Mouse (Mus musculus) layer of hippocampus, adult 2 months (tissue): ENCODE data around the gene Dclre1b. TPM values are rescaled to one million over a fixed set of nuclear protein-coding genes. Genes with fewer than 3 reads are reported as not detected.
"Not testable (repeated sequence)": the region's sequence is repeated elsewhere in the genome, so short reads cannot be mapped to it uniquely, and the experiment has no call there.

ENCODE experiments used
- DNase-seq, 2 experiments: peaks; one replicate each; pipeline ENCODE4 v3.0.0; 2022; ENCODE audit warnings: low spot score in 2 of 2
- H3K27ac ChIP-seq: fragments of 200-600 bp; 2 replicates; pipeline ENCODE4 v1.8.1; 2022
- H3K4me3 ChIP-seq: fragments of 200-600 bp; 2 replicates; pipeline ENCODE4 v1.8.1; 2022; ENCODE audit warnings: mild to moderate bottlenecking
- CTCF ChIP-seq: fragments of 200-600 bp; conservative IDR thresholded peaks from 2 replicates; pipeline ENCODE4 v1.8.1; 2022; ENCODE audit warnings: antibody characterized with exemption, mild to moderate bottlenecking, moderate library complexity
- total RNA-seq, 2 experiments: library from RNA; stranded (reverse); gene quantifications; 2 replicates each; pipeline ENCODE4 v1.2.3; 2021

Gene Dclre1b
- total RNA-seq, 2 experiments from 2014 or later, result 9.8 to 10.0 TPM

- Histone ChIP-seq H3K27ac (no peak overlapping the region), H3K4me3 (no peak overlapping the region)
- DNase-seq, result no peak
- TF ChIP-seq CTCF, result no peak
Observed at GRCm38 (mm10) chr3:103799507-103799906, 9.7 kb downstream of the Dclre1b start.

GRCm38 (mm10) chr3:103796389-103796788, 12.9 kb downstream of the Dclre1b start:
- Histone ChIP-seq H3K27ac (no peak overlapping the region), H3K4me3 (no peak overlapping the region)
- no peak for DNase-seq
- no peak for TF ChIP-seq CTCF

DNA sequence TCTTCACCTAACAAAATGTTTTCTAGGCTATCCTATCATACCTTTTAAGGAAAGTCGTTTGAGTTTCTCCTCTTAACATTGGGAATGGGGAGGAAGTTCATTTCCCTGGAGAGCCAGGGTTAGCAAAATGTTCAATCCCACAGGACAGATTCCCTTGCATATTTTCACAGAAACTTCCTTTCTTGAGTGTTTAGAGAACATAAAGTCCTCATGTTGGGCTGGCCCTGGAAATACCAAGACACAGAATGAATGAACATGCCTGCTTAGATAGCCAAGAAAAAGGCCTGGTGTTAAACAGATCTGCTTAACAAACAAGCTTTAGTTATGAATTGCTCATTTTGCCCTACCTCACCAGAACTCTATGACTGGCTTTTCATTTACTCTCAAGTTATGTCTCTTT, 16.7 kb downstream of the Dclre1b start:
- no peak overlapping the region for H3K27ac ChIP-seq
- no peak for TF ChIP-seq CTCF
- no peak for DNase-seq
- no peak overlapping the region for H3K4me3 ChIP-seq

- not testable (repeated sequence) for H3K4me3 ChIP-seq, DNase-seq
- peak overlapping the region; percentile 99 for H3K27ac ChIP-seq
Observed at GRCm38 (mm10) chr3:103792111-103792406, 17.2 kb downstream of the Dclre1b start.

- TF ChIP-seq CTCF, result peak; percentile 29
- peak; percentile 94 for DNase-seq
- peak within 1 kb of the TSS; percentile 89 for H3K4me3 ChIP-seq
- peak within 1 kb of the TSS; percentile 99 for H3K27ac ChIP-seq
Observed at GRCm38 (mm10) chr3:103791230-103792110, 17.8 kb downstream of the Dclre1b start, which contains the start of gene Hipk1. TSS of gene Hipk1 (minus strand) at chr3:103791563.

GRCm38 (mm10) chr3:103790346-103791145, 18.7 kb downstream of the Dclre1b start:
- Histone ChIP-seq H3K4me3 (peak overlapping the region; percentile 89), H3K27ac (peak overlapping the region; percentile 99)
- no peak for DNase-seq
- TF ChIP-seq CTCF, result no peak

DNA sequence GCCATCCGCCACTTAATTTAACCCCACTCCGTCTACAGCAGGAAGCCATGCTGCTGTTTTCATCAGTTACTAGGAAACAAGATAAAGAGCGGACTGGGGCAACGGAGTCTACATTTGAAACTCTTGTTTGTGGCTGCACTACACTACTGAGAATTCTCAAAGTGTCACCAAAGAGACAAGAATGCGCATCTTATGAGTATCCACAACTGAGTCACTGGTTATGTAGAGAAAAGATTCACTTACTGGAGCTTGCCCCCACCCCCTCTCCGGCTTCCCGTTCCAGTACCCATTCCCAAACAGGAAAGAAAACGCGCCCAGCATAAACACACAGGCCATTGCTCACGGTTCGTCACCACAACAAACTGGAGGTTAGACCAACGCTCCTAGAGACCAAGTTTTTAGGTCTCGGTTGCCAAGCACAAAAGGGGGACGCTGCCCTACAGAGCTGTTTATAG, 19.3 kb downstream of the Dclre1b start:
- TF ChIP-seq CTCF, result no peak
- DNase-seq, result no peak
- Histone ChIP-seq H3K4me3 (peak overlapping the region; percentile 89), H3K27ac (peak overlapping the region; percentile 99)

DNA sequence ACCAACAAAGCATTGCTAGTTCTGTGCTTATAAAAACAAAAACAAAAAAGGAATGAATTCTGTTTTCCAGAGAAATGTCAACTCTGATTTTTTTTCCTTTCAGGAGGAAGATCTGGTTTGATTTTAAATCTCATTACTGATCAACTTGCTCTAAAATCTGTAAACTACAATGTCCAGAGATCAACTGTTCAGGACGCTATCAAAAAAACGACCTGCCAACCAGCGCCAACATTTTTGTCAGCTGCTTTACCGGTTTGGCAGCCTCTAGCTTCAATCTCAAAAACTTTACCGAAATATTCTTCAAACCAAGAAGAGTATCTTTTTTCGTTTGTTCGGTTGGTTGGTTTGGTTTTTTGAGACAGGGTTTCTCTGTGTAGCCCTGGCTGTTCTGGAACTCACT, 20.1 kb downstream of the Dclre1b start:
- Histone ChIP-seq H3K4me3 (peak overlapping the region; percentile 89; the same call in 1 of the 2 replicates), H3K27ac (peak overlapping the region; percentile 99; the same call in 1 of the 2 replicates)
- TF ChIP-seq CTCF, result no peak
- no peak for DNase-seq

DNA sequence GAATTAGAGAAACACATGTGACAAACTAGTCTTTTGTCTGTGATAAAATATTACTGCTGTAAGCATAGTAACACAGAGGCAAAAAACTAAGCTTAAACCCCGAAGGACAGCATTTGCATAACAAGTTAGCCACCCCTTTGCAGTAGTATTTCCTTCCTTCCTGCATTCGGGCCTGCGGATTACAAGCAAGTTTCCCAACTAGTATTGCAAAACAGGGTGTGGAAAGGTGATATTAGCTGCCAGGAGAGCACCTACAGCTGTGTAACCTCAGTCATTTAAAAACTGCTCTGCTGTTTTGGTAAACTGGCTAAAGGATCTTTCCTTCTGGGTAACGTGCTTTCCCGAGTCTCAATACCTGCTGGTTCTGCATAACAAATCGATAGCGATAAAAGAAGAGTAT, 22.0 kb downstream of the Dclre1b start:
- Histone ChIP-seq H3K27ac (no peak overlapping the region), H3K4me3 (no peak overlapping the region)
- TF ChIP-seq CTCF, result no peak
- DNase-seq, result no peak

DNA sequence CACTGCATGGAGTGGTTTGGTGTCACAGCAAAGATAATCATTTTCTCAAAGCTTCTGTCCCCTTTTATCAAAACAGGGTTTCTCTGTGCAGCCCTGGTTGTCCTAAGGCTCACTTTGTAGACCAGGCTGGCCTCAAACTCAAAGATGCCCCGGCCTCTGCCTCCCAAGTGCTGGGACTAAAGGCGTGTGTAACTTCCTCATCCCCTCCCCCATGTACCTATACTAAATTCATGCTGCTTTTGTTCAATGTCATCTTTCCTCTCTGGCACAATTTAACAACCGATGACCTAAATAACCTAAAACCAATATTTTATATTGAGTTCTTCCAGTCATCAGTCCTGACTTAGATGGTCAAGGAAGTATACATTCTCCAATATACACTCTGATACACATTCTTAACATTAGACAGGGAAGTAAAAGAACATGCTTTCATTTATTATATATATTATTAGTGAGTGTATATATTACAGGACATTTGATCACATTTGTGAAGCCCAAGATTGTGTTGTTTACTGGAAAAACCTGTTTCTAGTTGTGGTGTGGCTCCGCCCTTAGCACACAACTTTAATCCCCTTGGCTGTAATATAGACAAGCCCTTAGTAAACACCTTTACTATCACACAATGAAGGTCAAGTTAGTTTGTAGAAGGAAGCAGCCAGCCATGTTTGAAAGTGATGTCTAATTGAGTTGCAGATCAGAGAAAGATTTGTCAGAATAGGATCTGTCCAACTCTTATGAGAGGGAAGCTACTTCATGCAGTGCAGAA, 26.2 kb downstream of the Dclre1b start:
- no peak overlapping the region for H3K4me3 ChIP-seq
- no peak for DNase-seq
- no peak overlapping the region for H3K27ac ChIP-seq
- no peak for TF ChIP-seq CTCF

GRCm38 (mm10) chr3:103780777-103781176, 28.5 kb downstream of the Dclre1b start:
- no peak for TF ChIP-seq CTCF

DNA sequence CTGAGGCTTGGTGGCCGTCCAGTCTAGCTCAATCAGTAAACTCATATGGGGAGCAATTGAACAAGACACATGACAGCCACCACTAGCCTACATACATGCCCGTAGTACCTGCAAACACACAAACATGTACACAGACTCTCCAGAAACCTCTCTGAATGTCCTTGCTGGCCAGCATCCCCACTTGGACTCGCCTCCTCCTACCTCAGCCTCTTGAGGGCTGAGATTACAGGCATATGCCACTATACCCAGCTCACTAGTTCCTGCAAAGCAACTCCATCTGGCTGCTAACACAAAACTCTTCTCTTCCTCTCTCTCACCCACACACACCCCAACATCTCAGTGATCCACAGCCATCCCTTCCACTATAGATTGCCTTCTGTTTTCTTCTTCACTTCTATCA, 29.0 kb downstream of the Dclre1b start:
- Histone ChIP-seq H3K4me3 (no peak overlapping the region), H3K27ac (peak overlapping the region; percentile 37)
- peak in 1 of 2 experiments; percentile 41 for DNase-seq
- no peak for TF ChIP-seq CTCF

More at GRCm38 (mm10) chr3:103780777-103781176, 28.5 kb downstream of the Dclre1b start:
- no peak for DNase-seq
- Histone ChIP-seq H3K4me3 (no peak overlapping the region), H3K27ac (peak overlapping the region; percentile 37)
